Mouse (Mus musculus): ENCODE measurements around the gene Tedc2. TPM values are rescaled to one million over a fixed set of nuclear protein-coding genes. Genes with fewer than 3 reads are reported as not detected.

Gene Tedc2
- total RNA-seq, 1 experiment from 2014 or later = 5.6 TPM

DNA sequence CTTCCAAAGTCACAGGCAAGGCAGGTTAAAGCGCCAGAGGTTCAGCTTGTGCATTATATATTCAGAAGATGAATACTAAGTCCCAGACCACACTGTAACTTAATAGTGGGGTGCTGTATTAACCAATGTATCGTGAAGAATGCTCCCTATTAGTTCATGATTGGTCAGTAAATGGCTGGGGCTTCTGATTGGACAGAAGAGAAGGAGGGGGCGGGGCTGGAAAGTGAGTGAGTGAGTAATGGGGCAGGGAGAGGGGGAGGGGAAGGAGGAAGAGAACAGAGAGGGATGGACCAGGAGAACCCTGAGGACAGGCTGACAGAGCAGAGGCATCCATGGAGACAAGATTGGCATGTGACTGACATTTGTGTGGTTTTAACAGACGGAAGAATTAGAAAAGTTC lies 3.8 kb downstream of the Tedc2 start:
- ATAC-seq (ENCODE audit: extremely low read depth, insufficient number of reproducible peaks, low FRiP score, poor library complexity, severe bottlenecking) = no peak

- no peak for ATAC-seq (ENCODE audit: extremely low read depth, insufficient number of reproducible peaks, low FRiP score, poor library complexity, severe bottlenecking)
These were observed 7.5 kb downstream of the Tedc2 start for GRCm38 (mm10) chr17:24213186-24213585.

- ATAC-seq (ENCODE audit: extremely low read depth, insufficient number of reproducible peaks, low FRiP score, poor library complexity, severe bottlenecking) = no peak
These were observed 8.1 kb downstream of the Tedc2 start for GRCm38 (mm10) chr17:24212441-24213018.

GRCm38 (mm10) chr17:24211631-24212440 lies 8.8 kb downstream of the Tedc2 start:
- ATAC-seq (ENCODE audit: extremely low read depth, insufficient number of reproducible peaks, low FRiP score, poor library complexity, severe bottlenecking) = no peak

GRCm38 (mm10) chr17:24210591-24210990 lies 10.1 kb downstream of the Tedc2 start:
- no peak for ATAC-seq (ENCODE audit: extremely low read depth, insufficient number of reproducible peaks, low FRiP score, poor library complexity, severe bottlenecking)

- ATAC-seq (ENCODE audit: extremely low read depth, insufficient number of reproducible peaks, low FRiP score, poor library complexity, severe bottlenecking) = no peak
These were observed 10.8 kb downstream of the Tedc2 start for GRCm38 (mm10) chr17:24209916-24210240.

- ATAC-seq (ENCODE audit: extremely low read depth, insufficient number of reproducible peaks, low FRiP score, poor library complexity, severe bottlenecking) = no peak
These were observed 11.4 kb downstream of the Tedc2 start, which contains the start of gene Ntn3 for GRCm38 (mm10) chr17:24209043-24209915. TSS of gene Ntn3 (minus strand) at chr17:24209531.

DNA sequence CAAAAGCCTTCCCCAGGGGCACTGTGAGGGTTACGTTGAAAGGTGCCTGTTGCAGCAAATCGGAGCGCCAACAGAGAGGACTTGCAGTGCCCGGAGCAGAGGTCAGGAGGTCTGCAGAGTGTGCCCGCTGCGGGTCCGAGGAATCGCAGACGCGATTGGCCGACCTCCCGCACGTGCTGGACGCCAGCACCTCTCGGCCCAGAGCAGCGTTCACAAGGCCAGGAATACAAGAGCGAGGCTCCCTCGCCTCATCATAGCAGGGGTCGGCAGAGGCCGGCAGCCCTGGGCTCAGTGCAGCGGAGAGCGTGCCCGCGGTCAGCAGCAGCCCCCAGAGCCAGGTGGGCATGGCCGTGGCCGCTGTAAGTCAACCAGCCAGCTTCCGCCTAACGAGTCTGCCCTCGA lies 12.0 kb downstream of the Tedc2 start:
- no peak for ATAC-seq (ENCODE audit: extremely low read depth, insufficient number of reproducible peaks, low FRiP score, poor library complexity, severe bottlenecking)

GRCm38 (mm10) chr17:24207768-24208640 lies 12.6 kb downstream of the Tedc2 start:
- no peak for ATAC-seq (ENCODE audit: extremely low read depth, insufficient number of reproducible peaks, low FRiP score, poor library complexity, severe bottlenecking)

DNA sequence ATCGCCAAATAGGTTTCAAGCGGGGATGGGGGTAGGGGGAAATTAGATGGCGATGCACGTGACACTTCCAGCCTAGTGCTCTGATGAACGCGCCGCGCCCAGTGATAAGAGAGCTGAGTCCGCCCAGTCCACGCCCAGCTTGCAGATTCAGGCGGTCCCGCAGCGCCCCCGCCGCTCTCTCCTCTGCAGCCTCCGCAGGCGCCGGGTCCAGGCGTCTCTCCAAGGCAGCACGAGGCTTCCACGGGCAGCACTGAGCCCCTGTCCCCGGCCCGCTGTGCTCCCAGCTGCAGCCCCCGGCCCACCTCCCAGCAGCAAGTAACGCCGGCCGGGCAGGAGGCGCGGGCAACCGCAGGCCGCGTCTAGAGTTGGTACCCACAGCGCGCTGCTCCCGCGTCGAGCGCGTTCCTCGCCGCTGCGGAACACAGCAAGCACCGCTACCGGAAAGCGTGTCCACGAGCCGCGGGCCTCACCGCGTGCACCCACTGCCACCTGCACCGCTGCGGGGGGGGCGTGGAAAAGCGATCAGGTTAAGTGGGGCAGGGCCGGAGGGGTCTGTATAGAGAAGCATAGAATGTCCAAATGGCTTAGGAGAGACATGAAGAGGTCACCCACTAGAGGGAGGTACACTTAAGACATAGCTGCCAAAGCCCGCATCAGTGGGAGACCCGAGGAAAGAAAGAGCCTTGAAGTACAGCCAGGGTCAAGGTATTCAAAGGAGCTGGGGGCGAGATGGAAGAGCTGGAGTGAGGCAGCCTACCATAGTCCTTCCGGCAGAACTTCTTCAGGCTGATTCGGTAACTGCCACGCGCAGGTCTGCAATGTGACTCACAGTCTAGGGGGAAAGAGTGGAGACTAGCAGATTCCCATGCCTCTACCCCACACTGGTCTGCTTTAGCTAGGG lies 13.9 kb downstream of the Tedc2 start:
- ATAC-seq (ENCODE audit: extremely low read depth, insufficient number of reproducible peaks, low FRiP score, poor library complexity, severe bottlenecking) = no peak

- ATAC-seq (ENCODE audit: extremely low read depth, insufficient number of reproducible peaks, low FRiP score, poor library complexity, severe bottlenecking) = no peak
These were observed 14.7 kb downstream of the Tedc2 start for GRCm38 (mm10) chr17:24205908-24206361.

DNA sequence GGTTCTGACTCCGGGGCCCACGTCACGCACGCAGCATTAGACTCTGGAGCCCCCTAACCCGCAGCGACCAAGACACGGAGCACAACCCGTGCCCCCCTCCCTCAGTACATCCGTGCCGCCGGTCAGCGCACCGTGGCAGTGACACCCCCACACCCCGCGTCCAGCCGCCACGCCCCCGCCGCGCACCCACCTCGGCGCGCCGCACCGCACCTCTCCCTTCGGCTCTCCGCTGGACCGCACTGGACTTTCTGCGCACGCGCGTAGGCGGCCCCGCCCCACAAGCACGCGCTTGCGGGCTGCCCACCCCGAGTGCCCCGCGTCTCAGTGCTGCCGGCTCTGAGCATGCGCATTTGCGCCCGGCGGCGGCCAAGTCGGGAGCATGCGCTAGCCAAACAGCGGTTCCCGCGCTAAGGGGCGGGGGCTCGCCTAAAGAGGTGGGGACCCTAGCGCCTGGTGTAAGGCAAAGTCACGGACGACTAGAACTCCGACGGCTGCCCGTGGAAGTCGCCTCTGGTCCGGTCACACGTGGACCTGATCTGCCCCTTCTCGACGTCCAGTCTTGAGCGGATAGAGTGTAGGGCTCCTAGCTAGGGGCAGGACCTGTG lies 15.3 kb downstream of the Tedc2 start, which contains the start of gene Tbc1d24:
Gene Tbc1d24 (minus strand): TSS at position 279 of the 605 bp plus-strand sequence.
- ATAC-seq (ENCODE audit: extremely low read depth, insufficient number of reproducible peaks, low FRiP score, poor library complexity, severe bottlenecking) = no peak; the same call in 1 of the 2 replicates

DNA sequence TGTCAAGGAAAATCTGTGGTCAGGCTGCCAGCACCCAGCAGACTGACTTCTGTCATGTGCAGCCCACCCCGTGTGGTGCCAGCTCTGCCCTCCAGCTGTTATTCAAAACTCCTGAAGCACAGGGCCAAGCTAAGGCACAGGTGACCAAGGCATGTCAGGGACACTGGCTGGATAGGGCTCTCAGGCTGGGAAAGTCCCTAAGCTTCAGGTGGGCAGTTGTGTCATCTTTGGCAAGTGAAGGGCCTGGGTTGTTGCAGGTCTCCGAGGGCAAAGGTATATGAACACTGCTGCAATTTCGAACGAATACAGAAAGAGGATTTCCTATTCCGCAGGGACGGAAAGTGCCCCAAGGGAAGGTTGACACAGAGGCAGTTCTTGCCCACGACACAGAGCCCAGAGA lies 15.8 kb downstream of the Tedc2 start:
- no peak for ATAC-seq (ENCODE audit: extremely low read depth, insufficient number of reproducible peaks, low FRiP score, poor library complexity, severe bottlenecking)

DNA sequence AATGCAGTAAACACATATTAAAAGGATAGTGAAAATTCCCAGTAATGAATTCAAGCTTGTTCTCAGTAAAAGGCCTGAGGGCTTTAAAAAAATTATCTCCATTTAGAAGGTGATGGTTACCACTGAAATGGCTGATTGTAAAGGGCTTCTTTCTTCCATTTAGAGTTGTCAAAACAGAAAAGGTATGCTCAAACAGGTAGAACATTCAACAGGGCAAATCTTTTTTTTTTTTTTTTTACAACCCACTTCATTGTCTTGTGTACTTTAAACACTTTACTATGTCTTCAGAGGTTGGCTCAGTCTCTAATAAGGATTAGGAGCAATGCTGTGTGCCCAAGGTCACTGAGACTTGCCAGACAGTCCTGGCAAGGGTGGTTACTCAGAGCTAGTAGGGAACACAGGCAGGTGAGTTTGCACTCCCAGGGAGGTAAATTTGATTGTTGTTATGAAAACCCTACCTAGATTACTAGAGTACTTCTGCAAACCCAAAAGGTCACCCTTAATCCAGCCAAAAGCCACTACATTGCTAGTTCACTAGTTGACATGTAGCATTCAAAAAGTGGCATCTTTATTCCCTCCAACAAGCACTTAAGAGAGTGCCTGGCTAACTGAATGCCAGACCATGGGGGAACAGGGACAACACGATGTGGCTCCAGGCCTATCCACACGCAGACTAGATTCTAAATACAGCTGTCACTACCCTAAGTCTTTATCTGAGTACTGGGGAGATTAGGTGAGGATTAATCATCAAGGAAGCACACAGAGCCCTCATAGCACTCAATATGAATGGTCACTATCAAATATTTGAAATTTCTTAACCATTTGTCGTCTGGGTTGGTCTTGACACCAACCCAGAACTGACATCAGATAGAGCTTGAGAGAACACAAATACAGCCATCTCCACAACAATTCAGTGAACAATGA lies 16.8 kb downstream of the Tedc2 start:
- ATAC-seq (ENCODE audit: extremely low read depth, insufficient number of reproducible peaks, low FRiP score, poor library complexity, severe bottlenecking) = no peak

- no peak for ATAC-seq (ENCODE audit: extremely low read depth, insufficient number of reproducible peaks, low FRiP score, poor library complexity, severe bottlenecking)
These were observed 17.6 kb downstream of the Tedc2 start for GRCm38 (mm10) chr17:24203068-24203467.

DNA sequence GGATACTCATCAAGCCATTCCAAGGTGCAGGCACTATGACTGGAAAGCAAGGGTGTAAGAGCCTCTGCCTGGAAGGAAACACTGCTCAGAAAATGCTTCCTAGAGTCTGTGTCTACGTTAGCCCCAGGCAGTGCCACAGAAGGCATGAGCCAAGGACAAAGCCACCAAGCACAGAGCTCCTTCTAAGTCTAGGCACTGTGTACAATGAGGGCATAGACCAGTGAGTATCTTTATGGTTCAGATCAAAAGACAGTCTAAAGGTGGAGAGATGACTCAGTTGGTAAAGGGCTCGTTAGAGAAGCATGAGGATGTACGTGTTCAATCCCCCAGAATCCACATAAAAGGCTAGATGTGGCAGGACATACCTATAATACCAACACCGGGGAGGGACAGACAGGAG lies 19.6 kb downstream of the Tedc2 start:
- ATAC-seq (ENCODE audit: extremely low read depth, insufficient number of reproducible peaks, low FRiP score, poor library complexity, severe bottlenecking) = no peak
